25 mouse cellular contexts compared by ENCODE assay signal in the genomic region with DNA sequence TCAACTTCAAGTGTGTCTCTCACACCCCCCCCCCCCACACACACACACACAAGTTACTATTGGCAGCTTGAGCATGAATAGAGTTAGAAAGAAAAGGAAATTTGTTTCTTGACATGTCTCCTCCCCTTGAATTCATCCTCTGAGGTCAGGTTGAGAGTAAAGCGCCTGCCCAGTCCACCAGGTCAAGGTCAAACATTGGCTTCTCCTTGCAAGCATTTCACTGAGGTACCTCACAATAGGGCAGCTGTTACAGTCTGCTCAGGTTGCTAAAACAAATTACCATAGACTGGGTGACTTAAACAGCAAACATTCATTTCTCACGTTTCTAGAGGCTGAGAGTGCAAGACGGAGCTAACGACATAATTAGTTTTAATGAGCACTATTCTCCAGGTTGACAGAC.
DNase-seq lines count a peak whose midpoint lies in the region; ATAC-seq and TF ChIP-seq lines count a peak whose summit lies in the region.
"Had no signal": no experiment of that assay in that cellular context is flagged by ENCODE, and none has a peak within 500 bp of the region (broad histone marks: within the 10 kb centered on the region; RNA-seq: fewer than 3 reads in every experiment).

No protein-coding gene starts in this region.

- no peak overlapping the region for H3K9ac ChIP-seq in forebrain, embryonic 14.5 days (ENCODE audit: low read length)
- H3K9ac ChIP-seq in forebrain, embryonic 13.5 days, result no peak overlapping the region
- no peak overlapping the region for H3K9ac ChIP-seq in liver, embryonic 12.5 days
- H3K9ac ChIP-seq: embryonic facial prominence, embryonic 13.5 days; embryonic facial prominence, embryonic 15.5 days; forebrain, embryonic 12.5 days had no signal

- no peaks in the 10 kb centered on the region for H3K9me3 ChIP-seq in forebrain, embryonic 14.5 days (replicated peaks; ENCODE audit: control insufficient read depth, low read length)
- no peaks in the 10 kb centered on the region for H3K9me3 ChIP-seq in forebrain, embryonic 13.5 days (replicated peaks)
- no peaks in the 10 kb centered on the region for H3K9me3 ChIP-seq in liver, embryonic 12.5 days (replicated peaks)
- H3K9me3 ChIP-seq: embryonic facial prominence, embryonic 13.5 days; embryonic facial prominence, embryonic 15.5 days; forebrain, embryonic 10.5 days; forebrain, embryonic 12.5 days had no signal

- no peak for TF ChIP-seq CTCF in brain, embryonic 14.5 days (IDR thresholded peaks at IDR 0.05; ENCODE audit: borderline replicate concordance, extremely low read depth, insufficient read depth, insufficient read length)

- no peak overlapping the region for H3K4me2 ChIP-seq in forebrain, embryonic 14.5 days (ENCODE audit: low read length)
- no peak overlapping the region for H3K4me2 ChIP-seq in forebrain, embryonic 13.5 days
- H3K4me2 ChIP-seq in liver, embryonic 12.5 days, result no peak overlapping the region
- H3K4me2 ChIP-seq: embryonic facial prominence, embryonic 13.5 days; embryonic facial prominence, embryonic 15.5 days; forebrain, embryonic 12.5 days had no signal

- ATAC-seq in forebrain, embryonic 14.5 days, result peak; percentile 40; the same call in 1 of the 2 replicates
- no peak for ATAC-seq in forebrain, embryonic 13.5 days
- no peak for ATAC-seq in liver, embryonic 12.5 days
- ATAC-seq: activated CD4-positive, CD25-positive, alpha-beta regulatory T cell, adult 4 months; CD4-positive, CD25-positive, alpha-beta regulatory T cell, adult 4 months; forebrain, embryonic 16.5 days; Patski had no signal

- no peaks in the 10 kb centered on the region for H3K36me3 ChIP-seq in forebrain, embryonic 14.5 days (ENCODE audit: control insufficient read depth, insufficient read depth, low read length)
- H3K36me3 ChIP-seq in forebrain, embryonic 13.5 days (ENCODE audit: poor library complexity, severe bottlenecking), result no peaks in the 10 kb centered on the region
- no peaks in the 10 kb centered on the region for H3K36me3 ChIP-seq in liver, embryonic 12.5 days
- H3K36me3 ChIP-seq: embryonic facial prominence, embryonic 13.5 days; embryonic facial prominence, embryonic 15.5 days; forebrain, embryonic 10.5 days; forebrain, embryonic 12.5 days; G1E had no signal

- no peak overlapping the region for H3K4me3 ChIP-seq in forebrain, embryonic 14.5 days (ENCODE audit: low read depth, low read length)
- no peak overlapping the region for H3K4me3 ChIP-seq in forebrain, embryonic 13.5 days
- no peak overlapping the region for H3K4me3 ChIP-seq in liver, embryonic 12.5 days
- H3K4me3 ChIP-seq: embryonic facial prominence, embryonic 13.5 days; embryonic facial prominence, embryonic 15.5 days; erythroblast, embryonic 14.5 days; forebrain, embryonic 10.5 days; forebrain, embryonic 12.5 days had no signal

- no peak overlapping the region for H3K27ac ChIP-seq in forebrain, embryonic 14.5 days (ENCODE audit: low read depth, low read length)
- no peak overlapping the region for H3K27ac ChIP-seq in forebrain, embryonic 13.5 days
- no peak overlapping the region for H3K27ac ChIP-seq in liver, embryonic 12.5 days
- H3K27ac ChIP-seq: embryonic facial prominence, embryonic 13.5 days; embryonic facial prominence, embryonic 15.5 days; forebrain, embryonic 10.5 days; forebrain, embryonic 12.5 days had no signal

- DNase-seq in forebrain, embryonic 14.5 days (ENCODE audit: low spot score), result no peak
- DNase-seq in R1 (ENCODE audit: low read depth, low spot score), result peak; percentile 54
- peak; percentile 33 for DNase-seq in brain, embryonic 14.5 days (ENCODE audit: low read depth)
- no peak for DNase-seq in thymus, postnatal 14 days
- DNase-seq: adrenal gland, adult 8-10 months; adrenal gland, postnatal 25 days; B cell, adult 2 months; cerebellum, adult 11-12 months; cerebellum, adult 2 months; cerebellum, adult 9-11 months; cerebellum, postnatal 14 days; cerebellum, postnatal 36 days; embryo, embryonic 11 days had no signal

- H3K4me1 ChIP-seq in forebrain, embryonic 14.5 days (ENCODE audit: control insufficient read depth, insufficient read depth, low read length), result no peaks in the 10 kb centered on the region
- H3K4me1 ChIP-seq in forebrain, embryonic 13.5 days, result no peaks in the 10 kb centered on the region
- no peaks in the 10 kb centered on the region for H3K4me1 ChIP-seq in liver, embryonic 12.5 days
- H3K4me1 ChIP-seq: embryonic facial prominence, embryonic 13.5 days; embryonic facial prominence, embryonic 15.5 days; forebrain, embryonic 10.5 days; forebrain, embryonic 12.5 days had no signal

- H3K27me3 ChIP-seq in forebrain, embryonic 14.5 days (replicated peaks; ENCODE audit: control insufficient read depth, insufficient read depth, low read length), result no peaks in the 10 kb centered on the region
- H3K27me3 ChIP-seq in forebrain, embryonic 13.5 days, result no peaks in the 10 kb centered on the region
- H3K27me3 ChIP-seq in liver, embryonic 12.5 days (replicated peaks), result no peaks in the 10 kb centered on the region
- H3K27me3 ChIP-seq: embryonic facial prominence, embryonic 13.5 days; embryonic facial prominence, embryonic 15.5 days; forebrain, embryonic 12.5 days had no signal

- WGBS in forebrain, embryonic 14.5 days, result 21% methylated on average over 4 of the region's 4 CpGs
- 40% methylated on average over 4 of the region's 4 CpGs for WGBS in forebrain, embryonic 13.5 days
- WGBS in liver, embryonic 12.5 days (ENCODE audit: insufficient replicate concordance), result 70% methylated on average over 4 of the region's 4 CpGs

- no peak for TF ChIP-seq POLR2A in brain, embryonic 14.5 days (IDR thresholded peaks at IDR 0.05; ENCODE audit: borderline replicate concordance, extremely low read depth, insufficient read depth, insufficient read length, poor library complexity, severe bottlenecking)

Comparison
In these comparisons a context has a peak if more than half of its experiments do, and no peak if none do; other contexts are left out.
1. DNase-seq: peak in R1 (single experiment) and brain, embryonic 14.5 days (single experiment); none in forebrain, embryonic 14.5 days (single experiment) and thymus, postnatal 14 days (single experiment).